In the genomic region with DNA sequence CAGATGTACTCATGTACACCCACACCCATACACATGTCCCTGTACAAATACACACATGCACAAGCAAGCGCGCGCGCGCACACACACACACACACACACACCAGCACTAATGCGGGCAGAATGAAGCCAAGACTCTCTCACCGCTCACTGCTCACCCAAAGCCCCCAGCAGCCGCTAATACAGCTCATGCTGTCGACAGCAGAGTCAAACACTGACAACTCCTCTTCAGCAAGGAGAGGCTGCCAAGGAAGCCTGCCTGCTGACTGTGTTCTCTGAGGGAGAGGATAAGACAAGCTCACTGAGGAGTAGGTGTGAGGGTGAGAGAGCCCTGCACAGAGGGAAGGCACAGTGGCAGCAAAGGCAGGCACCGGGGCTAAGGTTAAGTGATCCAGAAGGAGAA, we compare ENCODE assay signal across 16 mouse cellular contexts. TPM values are rescaled to one million over a fixed set of nuclear protein-coding genes. Genes with fewer than 3 reads are reported as not detected.
A peak's percentile ranks its signal among the peaks of the same experiment; 100 is the strongest.
DNase-seq lines count a peak whose midpoint lies in the region; ATAC-seq and TF ChIP-seq lines count a peak whose summit lies in the region.
"Had no signal": no experiment of that assay in that cellular context is flagged by ENCODE, and none has a peak within 500 bp of the region (broad histone marks: within the 10 kb centered on the region; RNA-seq: fewer than 3 reads in every experiment).

No protein-coding gene starts in this region.

- WGBS in cerebellum, adult 2 months, result 46% methylated on average over 10 of the region's 10 CpGs
- 53% methylated on average over 10 of the region's 10 CpGs for WGBS in heart, adult 2 months
- WGBS in heart, embryonic 12.5 days, result 69% methylated on average over 10 of the region's 10 CpGs

- TF ChIP-seq POLR2A in cerebellum, adult 2 months (IDR thresholded peaks at IDR 0.05; ENCODE audit: borderline replicate concordance, insufficient read depth, low read length), result no peak
- no peak for TF ChIP-seq POLR2A in heart, adult 2 months (IDR thresholded peaks at IDR 0.05; ENCODE audit: insufficient read depth, low read depth, low read length)

- no peak overlapping the region for H3K4me3 ChIP-seq in cerebellum, adult 2 months (replicated peaks; ENCODE audit: insufficient read depth, low read depth, low read length)
- no peak overlapping the region for H3K4me3 ChIP-seq in heart, adult 2 months
- no peak overlapping the region for H3K4me3 ChIP-seq in heart, embryonic 12.5 days
- H3K4me3 ChIP-seq: myocyte had no signal

- ATAC-seq in heart, embryonic 12.5 days (ENCODE audit: insufficient number of reproducible peaks, low FRiP score), result no peak
- ATAC-seq: inflammation-experienced regulatory T-cells, adult 6 months had no signal

- peak overlapping the region; percentile 1; the same call in 1 of the 2 replicates for H3K27ac ChIP-seq in cerebellum, adult 2 months (ENCODE audit: insufficient read depth, low read length)
- H3K27ac ChIP-seq in heart, adult 2 months, result no peak overlapping the region
- no peak overlapping the region for H3K27ac ChIP-seq in heart, embryonic 12.5 days (ENCODE audit: poor library complexity, severe bottlenecking)

- no peak for TF ChIP-seq CTCF in cerebellum, adult 2 months (IDR thresholded peaks at IDR 0.05; ENCODE audit: borderline replicate concordance, insufficient read depth, low read depth, low read length)
- no peak for TF ChIP-seq CTCF in heart, adult 2 months (IDR thresholded peaks at IDR 0.05)

- no peak overlapping the region for H3K4me2 ChIP-seq in heart, embryonic 12.5 days

- H3K9ac ChIP-seq in heart, adult 2 months (ENCODE audit: low read depth, low read length), result no peak overlapping the region
- no peak overlapping the region for H3K9ac ChIP-seq in heart, embryonic 12.5 days

- no peaks in the 10 kb centered on the region for H3K9me3 ChIP-seq in heart, embryonic 12.5 days (replicated peaks)

- intact Hi-C loops in heart, adult 2 months (cut with DNase I), result no loop called here

- H3K27me3 ChIP-seq in cerebellum, adult 2 months (ENCODE audit: control insufficient read depth, insufficient read depth, low read length), result no peaks in the 10 kb centered on the region
- H3K27me3 ChIP-seq in heart, adult 2 months (ENCODE audit: control insufficient read depth, insufficient read depth, low read length), result no peaks in the 10 kb centered on the region
- peaks cover 33% of the 10 kb centered on the region for H3K27me3 ChIP-seq in heart, embryonic 12.5 days (replicated peaks)

- no peaks in the 10 kb centered on the region for H3K79me2 ChIP-seq in heart, adult 2 months (replicated peaks; ENCODE audit: control insufficient read depth, insufficient read depth, low read length)

- no peaks in the 10 kb centered on the region for H3K36me3 ChIP-seq in heart, adult 2 months (ENCODE audit: control insufficient read depth, insufficient read depth, low read length)
- H3K36me3 ChIP-seq in heart, embryonic 12.5 days, result no peaks in the 10 kb centered on the region

- H3K4me1 ChIP-seq in cerebellum, adult 2 months (ENCODE audit: control insufficient read depth, insufficient read depth, low read length), result peaks cover 48% of the 10 kb centered on the region
- H3K4me1 ChIP-seq in heart, adult 2 months (ENCODE audit: control insufficient read depth, insufficient read depth, low read length), result no peaks in the 10 kb centered on the region
- peaks cover 7% of the 10 kb centered on the region; the same call in 1 of the 2 replicates for H3K4me1 ChIP-seq in heart, embryonic 12.5 days (replicated peaks)

- peak; percentile 12 to 48 for DNase-seq in cerebellum, adult 2 months
- DNase-seq in cerebellum, adult 18-20 months, result no peak
- DNase-seq in heart, adult 2 months, result peak in 1 of 2 experiments; percentile 39
- DNase-seq in right cerebral cortex, adult 18-20 months, result peak; percentile 69
- DNase-seq in right cerebral cortex, postnatal 14 days, result no peak
- peak; percentile 39 for DNase-seq in telencephalon, adult 2 months (ENCODE audit: low read depth, low spot score)
- no peak for DNase-seq in ovary, postnatal 36 days (ENCODE audit: low spot score)
- DNase-seq: adrenal gland, postnatal 36 days; embryo, embryonic 11 days; gastrocnemius, postnatal 36 days; kidney, postnatal 4 days; lung, adult 2 months; thymus, postnatal 25 days had no signal

- TF ChIP-seq EP300 in heart, adult 2 months (IDR thresholded peaks at IDR 0.05; ENCODE audit: insufficient read depth, low read depth, low read length), result 0 out of 2 replicates have a peak, but pooled peaks have one; percentile 24

RNA-seq across cellular contexts. Expression of a gene that starts 11.4 kb away (rescaled TPM):
- polyA plus RNA-seq in cerebellum, adult 2 months (2012; rRNA removed), result 37.4 and 40.4 TPM in 2 replicates
- 1 to 10 TPM; 2.6 to 3.0 TPM for total RNA-seq in heart, adult 2 months (2021)
- 1.9 and 2.3 TPM in 2 replicates for polyA plus RNA-seq in heart, adult 2 months (2012; rRNA removed)
- polyA plus RNA-seq in heart, embryonic 12.5 days (2016; fragmentation: Nextera tagmentation; extraction: Ambion mirVana), result 0.29 and 0.31 TPM in 2 replicates
- polyA plus RNA-seq: inflammation-experienced regulatory T-cells, adult 6 months had no signal

Comparison
In these comparisons a context has a peak if more than half of its experiments do, and no peak if none do; other contexts are left out.
1. DNase-seq: peak in cerebellum, adult 2 months (2 of 2), right cerebral cortex, adult 18-20 months (single experiment) and telencephalon, adult 2 months (single experiment); none in cerebellum, adult 18-20 months (0 of 2), right cerebral cortex, postnatal 14 days (single experiment) and ovary, postnatal 36 days (single experiment).
2. RNA of a gene that starts 11.4 kb away (polyA plus RNA-seq): 37.4 to 40.4 TPM in cerebellum, adult 2 months; 1.9 to 2.3 TPM in heart, adult 2 months and 0.29 to 0.31 TPM in heart, embryonic 12.5 days; every median in the first group is over 10 times any median in the second.